Mouse (Mus musculus) stomach, postnatal 0 days (tissue): ENCODE data around the gene Wdr63. TPM values are rescaled to one million over a fixed set of nuclear protein-coding genes. Genes with fewer than 3 reads are reported as not detected.

ENCODE experiments used
- ATAC-seq: fragments of 200-750 bp; cut with Nextera tagmentation; 2 replicates; pipeline ENCODE4 v1.8.0; 2017; ENCODE audit not compliant: low FRiP score, low TSS enrichment
- DNase-seq: peaks from one replicate; pipeline ENCODE4 v3.0.0-alpha.2; 2016; ENCODE audit warnings: low spot score
- H3K27ac ChIP-seq: fragments of 300-500 bp; sonication (generic); replicated peaks from 2 replicates; pipeline ENCODE4 v1.5.1; 2014; ENCODE audit warnings: mild to moderate bottlenecking, control low read depth
- H3K27me3 ChIP-seq: fragments of 300-500 bp; sonication (generic); 2 replicates; pipeline ENCODE4 v1.6.1; 2014; ENCODE audit warnings: low read length; ENCODE audit not compliant: control insufficient read depth, insufficient read depth
- H3K36me3 ChIP-seq: fragments of 300-500 bp; sonication (generic); 2 replicates; pipeline ENCODE4 v1.6.1; 2014; ENCODE audit warnings: low read length, mixed read lengths; ENCODE audit not compliant: control insufficient read depth, insufficient read depth
- H3K4me1 ChIP-seq: fragments of 300-500 bp; sonication (generic); replicated peaks from 2 replicates; pipeline ENCODE4 v1.6.1; 2014; ENCODE audit warnings: antibody characterized with exemption; ENCODE audit not compliant: control insufficient read depth, insufficient read depth
- H3K4me2 ChIP-seq: fragments of 300-500 bp; sonication (generic); replicated peaks from 2 replicates; pipeline ENCODE4 v1.6.1; 2014; ENCODE audit warnings: low read depth, mild to moderate bottlenecking, control low read depth, moderate library complexity
- H3K4me3 ChIP-seq: fragments of 300-500 bp; sonication (generic); 2 replicates; pipeline ENCODE4 v1.5.1; 2014; ENCODE audit warnings: low read depth, low read length, control low read depth
- H3K9ac ChIP-seq: fragments of 300-500 bp; sonication (generic); 2 replicates; pipeline ENCODE4 v1.6.1; 2014; ENCODE audit warnings: mild to moderate bottlenecking, low read length, control low read depth, mixed read lengths
- H3K9me3 ChIP-seq: fragments of 300-500 bp; sonication (generic); 2 replicates; pipeline ENCODE4 v1.6.1; 2016; ENCODE audit warnings: low read length; ENCODE audit not compliant: control insufficient read depth
- CTCF ChIP-seq: IDR thresholded peaks from 2 replicates; pipeline ENCODE4 v1.5.1; 2016; ENCODE audit warnings: antibody characterized with exemption, low read depth, mild to moderate bottlenecking, moderate library complexity
- EP300 ChIP-seq: optimal IDR thresholded peaks from 2 replicates; pipeline ENCODE3; 2016; ENCODE audit warnings: antibody characterized with exemption
- WGBS: fragments of 180-500 bp; shearing (Covaris S2); extraction: QIAGEN DNeasy Blood & Tissue Kit; methylation state at CpG from one replicate; pipeline ENCODE4 v1.1.7; 2014; 5-methylcytosine and 5-hydroxymethylcytosine counted together
- polyA plus RNA-seq: library from polyadenylated mRNA; unstranded; fragments of >200 nt; fragmentation: Nextera tagmentation; extraction: Ambion mirVana; gene quantifications from 2 replicates; pipeline ENCODE4 v1.2.1, GENCODE M21; 2015

Gene Wdr63
- polyA plus RNA-seq, 1 experiment from 2014 or later, result 0.72 TPM

DNA sequence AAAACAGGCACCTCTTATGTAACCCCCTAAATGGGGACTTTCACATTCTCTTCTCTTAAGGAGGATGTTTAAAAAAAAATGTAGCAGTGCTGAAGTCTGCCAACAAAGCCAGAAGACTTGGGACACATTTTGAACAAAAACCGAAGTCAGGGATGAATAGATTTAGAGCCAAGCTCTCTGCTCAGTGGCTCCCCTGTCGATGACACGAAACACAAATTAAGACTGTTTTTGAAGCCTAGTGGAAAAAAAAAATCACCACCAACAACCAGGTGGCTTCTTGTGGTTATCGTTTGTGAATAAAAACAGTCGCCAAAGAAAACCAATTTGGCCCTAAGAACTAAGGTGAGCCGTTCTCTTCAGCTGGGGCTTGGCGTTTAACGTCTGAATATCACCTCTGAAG lies 44.4 kb upstream of the Wdr63 start:
- WGBS, result 82% methylated on average over 8 of the region's 8 CpGs
- H3K4me1 ChIP-seq, result no peaks in the 10 kb centered on the region; the same call in 1 of the 2 replicates
- H3K4me2 ChIP-seq, result no peak overlapping the region
- DNase-seq, result no peak
- H3K4me3 ChIP-seq, result no peak overlapping the region
- no peaks in the 10 kb centered on the region for H3K9me3 ChIP-seq
- H3K27me3 ChIP-seq, result no peaks in the 10 kb centered on the region
- ATAC-seq, result no peak
- no peaks in the 10 kb centered on the region for H3K36me3 ChIP-seq
- no peak overlapping the region for H3K9ac ChIP-seq
- TF ChIP-seq CTCF (no peak), EP300 (no peak)
- no peak overlapping the region for H3K27ac ChIP-seq

GRCm38 (mm10) chr3:146151755-146152154 lies 43.8 kb upstream of the Wdr63 start:
- Histone ChIP-seq H3K36me3 (no peaks in the 10 kb centered on the region), H3K27ac (no peak overlapping the region), H3K27me3 (no peaks in the 10 kb centered on the region), H3K9ac (no peak overlapping the region), H3K9me3 (no peaks in the 10 kb centered on the region), H3K4me3 (no peak overlapping the region), H3K4me2 (no peak overlapping the region), H3K4me1 (no peaks in the 10 kb centered on the region; the same call in 1 of the 2 replicates)
- WGBS, result 88% methylated on average over 8 of the region's 8 CpGs
- DNase-seq, result no peak
- TF ChIP-seq EP300 (no peak), CTCF (no peak)
- ATAC-seq, result no peak

GRCm38 (mm10) chr3:146151328-146151727 lies 43.4 kb upstream of the Wdr63 start:
- WGBS, result 96% methylated on average over 10 of the region's 10 CpGs
- Histone ChIP-seq H3K27me3 (no peaks in the 10 kb centered on the region), H3K9me3 (no peaks in the 10 kb centered on the region), H3K9ac (no peak overlapping the region), H3K4me2 (no peak overlapping the region), H3K27ac (no peak overlapping the region), H3K4me1 (no peaks in the 10 kb centered on the region; the same call in 1 of the 2 replicates), H3K36me3 (no peaks in the 10 kb centered on the region), H3K4me3 (no peak overlapping the region)
- TF ChIP-seq CTCF (no peak), EP300 (no peak)
- ATAC-seq, result no peak
- DNase-seq, result no peak

DNA sequence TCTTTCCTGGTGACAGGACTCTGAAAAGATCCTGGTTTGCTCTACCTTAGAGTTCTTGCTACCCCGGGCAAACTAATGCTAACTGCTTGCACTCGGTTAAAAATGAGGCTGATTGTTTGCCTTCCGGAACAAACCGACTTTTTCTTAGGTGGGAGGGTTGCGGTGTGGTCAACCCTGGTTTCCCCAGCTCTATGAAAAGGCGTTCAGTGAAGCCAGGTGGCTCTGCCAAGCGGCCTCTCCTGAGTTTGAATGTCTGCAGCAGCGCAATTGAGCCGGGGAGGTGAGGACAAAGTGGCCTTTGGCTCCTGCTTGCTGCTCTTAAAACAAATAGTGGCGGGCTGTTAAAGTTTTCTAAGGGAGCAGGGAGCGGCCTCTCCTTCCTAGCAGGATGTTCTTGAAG lies 42.6 kb upstream of the Wdr63 start:
- ATAC-seq, result peak; percentile 27; the same call in 1 of the 2 replicates

GRCm38 (mm10) chr3:146150058-146150400 lies 42.1 kb upstream of the Wdr63 start:
- H3K36me3 ChIP-seq, result no peaks in the 10 kb centered on the region
- H3K9me3 ChIP-seq, result no peaks in the 10 kb centered on the region
- H3K4me2 ChIP-seq, result peak overlapping the region; percentile 89
- no peaks in the 10 kb centered on the region; the same call in 1 of the 2 replicates for H3K4me1 ChIP-seq
- no peak for TF ChIP-seq EP300
- no peak for TF ChIP-seq CTCF
- DNase-seq (peak; percentile 76), ATAC-seq (peak; percentile 86)
- H3K9ac ChIP-seq, result peak overlapping the region; percentile 45
- H3K27ac ChIP-seq, result no peak overlapping the region
- under 1% methylated on average over 22 of the region's 26 CpGs for whole genome bisulfite sequencing
- H3K4me3 ChIP-seq, result peak overlapping the region; percentile 44
- no peaks in the 10 kb centered on the region for H3K27me3 ChIP-seq

More for the DNA sequence above, 42.6 kb upstream of the Wdr63 start:
- Histone ChIP-seq H3K27me3 (no peaks in the 10 kb centered on the region), H3K4me3 (peak overlapping the region; percentile 44), H3K9me3 (no peaks in the 10 kb centered on the region), H3K4me2 (peak overlapping the region; percentile 89), H3K9ac (peak overlapping the region; percentile 45), H3K27ac (no peak overlapping the region), H3K36me3 (no peaks in the 10 kb centered on the region), H3K4me1 (no peaks in the 10 kb centered on the region; the same call in 1 of the 2 replicates)
- 20% methylated on average over 11 of the region's 11 CpGs for WGBS
- peak; percentile 49 for DNase-seq
- no peak for TF ChIP-seq EP300
- TF ChIP-seq CTCF, result no peak

DNA sequence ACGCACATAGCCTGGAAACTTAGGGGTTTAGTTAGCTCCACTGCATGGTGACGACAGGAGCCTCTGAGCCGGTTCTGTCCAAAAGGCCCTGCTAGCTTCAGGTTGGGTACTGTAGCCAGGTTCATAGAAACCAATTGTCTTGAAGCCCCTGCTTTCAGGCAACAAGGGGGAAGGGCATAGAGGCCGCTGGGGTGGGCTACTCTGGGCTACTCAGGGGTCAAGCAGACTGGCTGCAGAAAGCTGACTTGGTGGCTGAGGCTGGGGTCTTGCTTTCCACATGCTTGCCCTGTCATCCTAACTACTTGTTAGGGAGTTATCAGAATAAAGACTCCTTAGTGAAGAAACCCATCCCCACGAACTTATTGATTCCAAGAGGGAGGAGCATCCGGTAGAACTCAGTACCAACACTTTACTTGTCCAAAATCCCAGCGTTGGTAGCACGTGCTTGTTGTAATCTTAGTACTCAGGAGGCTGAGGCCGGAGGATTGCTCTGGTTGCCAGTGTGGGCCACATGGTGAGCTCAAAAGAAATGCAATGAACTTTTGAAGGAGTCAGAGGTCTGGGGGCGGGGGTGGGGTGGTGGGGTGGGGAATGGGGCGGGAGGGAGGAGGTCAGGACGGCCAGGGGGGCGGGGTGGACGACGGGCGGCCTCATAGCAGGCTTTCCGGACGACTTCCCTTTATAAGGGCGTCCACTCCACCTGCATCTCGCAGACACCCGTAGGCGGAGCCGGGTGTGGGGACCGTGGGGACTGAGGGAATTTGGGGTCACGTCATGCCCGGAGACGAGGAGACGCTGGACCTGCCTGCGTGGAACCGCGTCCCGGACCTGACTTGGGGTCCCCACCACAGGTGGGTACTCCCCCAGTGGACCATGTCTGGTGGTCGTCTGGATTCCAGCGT lies 41.5 kb upstream of the Wdr63 start, which contains the start of gene Mcoln2:
TSS of gene Mcoln2 (plus strand) at position 678 of the 902 bp plus-strand sequence.
- Histone ChIP-seq H3K27ac (no peak within 1 kb of the TSS), H3K9me3 (no peaks in the 10 kb centered on the region), H3K4me1 (no peaks in the 10 kb centered on the region; the same call in 1 of the 2 replicates), H3K4me3 (peak within 1 kb of the TSS; percentile 44), H3K27me3 (no peaks in the 10 kb centered on the region), H3K9ac (peak within 1 kb of the TSS; percentile 45), H3K4me2 (peak within 1 kb of the TSS; percentile 89), H3K36me3 (no peaks in the 10 kb centered on the region)
- no peak for TF ChIP-seq EP300
- TF ChIP-seq CTCF, result no peak
- ATAC-seq, result peak; percentile 73
- WGBS, result 16% methylated on average over 34 of the region's 34 CpGs
- peak; percentile 28 for DNase-seq
